Mouse (Mus musculus) ES-Bruce4 (cell line): ENCODE measurements around the gene Smarcd1. TPM values are rescaled to one million over a fixed set of nuclear protein-coding genes. Genes with fewer than 3 reads are reported as not detected.
A peak's percentile ranks its signal among the peaks of the same experiment; 100 is the strongest.
"Not testable (repeated sequence)": the region's sequence is repeated elsewhere in the genome, so short reads cannot be mapped to it uniquely, and the experiment has no call there.

Experiments used
- H3K27ac ChIP-seq: 2 replicates; pipeline ENCODE4 v1.5.1; 2012; ENCODE audit warnings: low read length, inconsistent platforms; ENCODE audit not compliant: insufficient read depth
- H3K27me3 ChIP-seq: 2 replicates; pipeline ENCODE4 v1.6.1; 2012; ENCODE audit warnings: mild to moderate bottlenecking, low read length, inconsistent platforms; ENCODE audit not compliant: control insufficient read depth, poor library complexity, insufficient read depth, severe bottlenecking
- H3K36me3 ChIP-seq: 2 replicates; pipeline ENCODE4 v1.6.1; 2012; ENCODE audit warnings: inconsistent platforms, mild to moderate bottlenecking, low read length, moderate library complexity; ENCODE audit not compliant: control insufficient read depth, poor library complexity, insufficient read depth, severe bottlenecking
- H3K4me1 ChIP-seq: one replicate; pipeline ENCODE4 v1.8.1; 2011; ENCODE audit warnings: low read length; ENCODE audit not compliant: control insufficient read depth, insufficient read depth
- H3K4me3 ChIP-seq: 2 replicates; pipeline ENCODE4 v1.5.1; 2011; ENCODE audit warnings: low read depth, mild to moderate bottlenecking, low read length
- H3K9ac ChIP-seq: 2 replicates; pipeline ENCODE4 v1.6.1; 2012; ENCODE audit warnings: low read depth, mild to moderate bottlenecking, inconsistent platforms; ENCODE audit not compliant: poor library complexity, severe bottlenecking
- H3K9me3 ChIP-seq: replicated peaks from 2 replicates; pipeline ENCODE4 v1.6.1; 2012; ENCODE audit warnings: mild to moderate bottlenecking, low read length, inconsistent platforms; ENCODE audit not compliant: control insufficient read depth, poor library complexity, insufficient read depth, severe bottlenecking
- CTCF ChIP-seq: IDR thresholded peaks from one replicate; pipeline ENCODE4 v1.8.1; 2011; ENCODE audit warnings: low read depth, low read length
- EP300 ChIP-seq: IDR thresholded peaks from 2 replicates; pipeline ENCODE4 v1.6.1; 2011; ENCODE audit warnings: low read depth, low read length; ENCODE audit not compliant: insufficient read depth
- POLR2A ChIP-seq: IDR thresholded peaks from one replicate; pipeline ENCODE4 v1.8.1; 2011; ENCODE audit warnings: low read length; ENCODE audit not compliant: insufficient read depth
- polyA plus RNA-seq: library from polyadenylated mRNA; stranded (reverse); fragments of >200 nt; gene quantifications from 2 replicates; pipeline ENCODE4 v1.2.4, GENCODE M21; 2011; ENCODE audit warnings: low read depth; ENCODE audit not compliant: missing spikeins, insufficient read depth, insufficient read length

The Smarcd1 gene
- polyA plus RNA-seq, 1 experiment, result 92.3 TPM

DNA sequence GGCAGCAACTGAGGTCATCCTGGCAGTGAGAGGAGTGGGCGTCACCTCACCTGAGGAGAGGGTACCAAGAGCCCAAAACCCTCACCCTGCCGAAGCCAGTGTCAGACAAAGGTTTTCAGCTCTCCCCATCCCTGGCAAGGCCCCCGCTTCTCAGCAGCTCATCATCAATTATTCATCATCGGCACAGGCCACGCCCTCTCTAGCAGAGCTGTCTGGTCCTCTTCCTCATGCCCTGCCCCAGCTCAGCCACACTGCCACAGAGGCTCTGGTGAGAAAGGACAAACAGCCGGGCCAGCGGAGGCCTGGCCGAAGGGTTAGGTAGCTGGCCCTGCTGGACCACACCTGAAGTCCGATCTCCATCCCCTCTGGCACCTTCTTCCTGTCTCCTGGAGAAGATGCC, 10.0 kb upstream of the Smarcd1 start:
- Histone ChIP-seq H3K4me3 (no peak overlapping the region), H3K27ac (no peak overlapping the region), H3K4me1 (no peaks in the 10 kb centered on the region), H3K36me3 (no peaks in the 10 kb centered on the region), H3K27me3 (no peaks in the 10 kb centered on the region), H3K9ac (no peak overlapping the region), H3K9me3 (no peaks in the 10 kb centered on the region)
- no peak for TF ChIP-seq EP300

DNA sequence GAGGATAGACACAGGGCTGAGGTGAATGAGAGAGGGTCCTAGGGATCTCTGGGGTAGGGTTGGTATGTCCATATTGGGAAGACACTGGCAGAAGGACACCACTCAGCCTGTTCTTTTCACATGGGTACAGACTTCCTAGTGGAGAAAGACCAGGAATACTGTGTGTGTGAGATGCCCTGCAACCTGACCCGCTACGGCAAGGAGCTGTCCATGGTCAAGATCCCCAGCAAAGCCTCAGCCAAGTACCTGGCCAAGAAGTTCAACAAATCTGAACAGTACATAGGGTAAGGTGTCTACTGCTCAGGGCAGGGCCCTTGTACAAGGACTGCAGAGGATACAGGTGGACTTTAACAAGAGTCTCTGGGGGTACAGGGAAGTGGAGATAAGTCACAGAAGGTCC, 4.6 kb upstream of the Smarcd1 start:
- Histone ChIP-seq H3K9me3 (no peaks in the 10 kb centered on the region), H3K27ac (no peak overlapping the region), H3K4me3 (no peak overlapping the region), H3K4me1 (peaks cover 10% of the 10 kb centered on the region), H3K36me3 (no peaks in the 10 kb centered on the region), H3K27me3 (no peaks in the 10 kb centered on the region), H3K9ac (no peak overlapping the region)
- TF ChIP-seq EP300 (no peak), CTCF (no peak)

DNA sequence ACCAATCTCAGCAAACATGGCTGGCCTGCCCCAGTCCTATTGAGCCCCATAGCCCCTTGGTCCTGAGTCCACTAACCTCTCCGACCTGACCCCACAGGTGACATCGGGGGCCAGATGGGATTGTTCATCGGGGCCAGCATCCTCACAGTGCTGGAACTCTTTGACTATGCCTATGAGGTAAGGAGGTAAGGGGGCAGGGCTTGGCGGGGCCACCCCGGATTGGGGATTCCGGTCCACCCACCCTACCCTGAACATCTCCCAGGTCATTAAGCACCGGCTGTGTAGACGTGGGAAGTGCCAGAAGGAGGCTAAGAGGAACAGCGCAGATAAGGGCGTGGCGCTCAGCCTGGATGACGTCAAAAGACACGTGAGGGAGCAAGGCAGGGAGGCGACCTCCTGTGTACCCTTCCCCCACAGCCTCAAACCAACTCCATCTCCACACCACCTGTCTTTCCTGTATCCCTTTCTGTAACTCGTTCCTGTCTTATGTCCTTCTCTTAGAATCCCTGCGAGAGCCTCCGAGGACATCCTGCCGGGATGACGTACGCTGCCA, 3.3 kb upstream of the Smarcd1 start:
- no peak overlapping the region for H3K4me3 ChIP-seq
- H3K36me3 ChIP-seq, result no peaks in the 10 kb centered on the region
- no peak overlapping the region for H3K9ac ChIP-seq
- H3K27ac ChIP-seq, result no peak overlapping the region
- H3K9me3 ChIP-seq, result no peaks in the 10 kb centered on the region
- peaks cover 10% of the 10 kb centered on the region for H3K4me1 ChIP-seq
- TF ChIP-seq CTCF (no peak), POLR2A (no peak), EP300 (0 out of 2 replicates have a peak, but pooled peaks have one; percentile 56)
- no peaks in the 10 kb centered on the region for H3K27me3 ChIP-seq

DNA sequence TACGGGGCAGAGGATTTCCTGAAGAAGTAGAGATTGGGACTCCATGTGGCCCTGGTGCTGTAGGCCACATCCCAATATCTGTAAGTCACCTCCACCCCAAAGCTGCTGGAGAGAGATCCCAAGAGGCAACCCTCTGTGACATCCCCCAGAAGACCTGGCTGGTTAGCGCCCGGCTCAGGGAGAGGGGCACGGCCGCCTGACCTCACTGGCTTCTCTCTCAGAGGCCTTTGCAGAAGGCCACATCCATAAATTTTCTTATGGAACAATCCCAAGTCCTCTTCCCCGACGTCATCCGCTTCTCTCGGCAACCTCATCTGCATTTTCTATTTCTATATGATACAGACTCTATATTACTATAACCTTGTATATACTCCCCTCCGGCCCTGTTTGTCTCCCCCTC, 2.2 kb upstream of the Smarcd1 start:
- Histone ChIP-seq H3K9me3 (no peaks in the 10 kb centered on the region), H3K9ac (no peak overlapping the region; the same call in 1 of the 2 replicates), H3K36me3 (no peaks in the 10 kb centered on the region), H3K4me3 (no peak overlapping the region), H3K27me3 (no peaks in the 10 kb centered on the region), H3K4me1 (peaks cover 10% of the 10 kb centered on the region), H3K27ac (no peak overlapping the region)
- TF ChIP-seq POLR2A (no peak), EP300 (no peak), CTCF (no peak)

DNA sequence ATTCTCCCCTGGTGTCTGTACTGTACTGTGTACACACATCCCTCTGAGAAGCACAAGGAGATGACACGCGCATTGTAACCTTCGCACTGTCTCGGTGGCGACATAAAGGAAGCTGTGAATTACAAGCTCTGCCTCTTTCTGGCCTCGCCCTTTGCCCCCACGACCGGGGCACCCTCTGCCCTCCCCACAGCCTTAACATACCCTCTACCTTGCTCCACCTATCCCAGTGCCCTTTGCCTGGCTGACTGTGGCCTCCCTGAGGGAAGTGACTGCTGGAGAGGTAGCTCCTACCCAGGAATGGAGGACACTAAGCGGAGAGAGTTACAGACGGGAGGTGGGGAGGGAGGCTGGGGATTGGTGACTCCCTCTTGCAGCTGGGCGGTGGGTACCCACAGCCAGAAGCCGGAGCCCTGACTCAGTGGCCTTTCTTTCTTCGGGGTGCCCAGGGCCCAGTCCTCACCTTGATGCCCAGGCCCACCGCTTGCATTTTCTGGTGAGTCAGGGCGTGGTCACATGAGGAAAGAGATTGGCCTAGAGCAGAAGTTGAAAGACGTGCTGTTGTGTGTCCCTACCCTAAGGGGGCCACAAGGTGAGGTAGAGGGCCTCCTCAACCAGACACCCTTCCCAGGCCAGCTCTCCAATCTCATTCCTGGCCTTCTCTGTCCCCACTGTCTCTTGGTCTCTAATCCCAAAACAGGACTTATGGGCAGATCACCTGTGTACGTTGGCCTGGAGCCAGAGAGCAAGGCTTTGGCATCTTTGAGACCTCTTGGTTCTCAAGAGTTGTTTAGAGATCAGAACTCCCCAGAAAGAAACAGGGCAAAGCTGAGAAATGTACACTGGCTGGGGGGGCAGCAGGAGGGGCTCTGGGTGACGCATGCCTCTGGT, 1.5 kb upstream of the Smarcd1 start:
- H3K4me3 ChIP-seq, result no peak overlapping the region
- H3K36me3 ChIP-seq, result no peaks in the 10 kb centered on the region
- no peaks in the 10 kb centered on the region for H3K9me3 ChIP-seq
- no peaks in the 10 kb centered on the region for H3K27me3 ChIP-seq
- 0 out of 2 replicates have a peak overlapping the region, but pooled peaks have one; percentile 1 for H3K27ac ChIP-seq
- H3K4me1 ChIP-seq, result peaks cover 10% of the 10 kb centered on the region
- TF ChIP-seq EP300 (no peak), POLR2A (no peak), CTCF (no peak)
- H3K9ac ChIP-seq, result peak overlapping the region; percentile 93; the same call in 1 of the 2 replicates

DNA sequence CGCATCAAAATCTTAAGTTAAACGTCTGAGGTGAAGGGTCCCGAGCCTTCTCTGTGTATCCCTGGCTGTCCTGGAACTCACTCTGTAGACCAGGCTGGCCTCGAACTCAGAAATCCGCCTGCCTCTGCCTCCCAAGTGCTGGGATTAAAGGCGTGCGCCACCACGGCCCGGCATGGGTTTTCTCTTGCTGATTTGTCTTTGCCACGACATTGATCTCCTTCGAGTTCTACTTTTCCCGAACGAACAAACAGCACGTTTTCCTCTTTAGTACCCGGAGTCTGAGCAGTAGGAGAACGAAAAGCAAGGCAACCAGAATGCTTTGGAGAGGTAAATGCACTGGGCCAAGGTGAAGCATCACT, 310 bp upstream of the Smarcd1 start:
- Histone ChIP-seq H3K9ac (peak overlapping the region; percentile 93), H3K27ac (peak overlapping the region; percentile 68), H3K4me1 (peaks cover 10% of the 10 kb centered on the region), H3K4me3 (peak overlapping the region; percentile 84)
- not testable (repeated sequence) for H3K9me3 ChIP-seq, H3K36me3 ChIP-seq, H3K27me3 ChIP-seq
